Mouse (Mus musculus) gastrocnemius, adult 18-20 months (tissue): ENCODE data around the gene Sc5d. TPM values are rescaled to one million over a fixed set of nuclear protein-coding genes. Genes with fewer than 3 reads are reported as not detected.

Source experiments
- total RNA-seq, 2 experiments: library from RNA; stranded (reverse); gene quantifications; 2 replicates each; pipeline ENCODE4 v1.2.3; 2021

The Sc5d gene
- total RNA-seq, 2 experiments from 2014 or later, result 20.1 to 22.8 TPM

Other genes starting within 250 kb of the Sc5d start
- 10 to 100 TPM; 37.8 to 38.9 TPM for gene Sorl1, start 140.0 kb downstream of the Sc5d start, total RNA-seq
- under 1 TPM; 0.48 to 0.50 TPM for gene Tecta, start 135.7 kb upstream of the Sc5d start, total RNA-seq
- gene Tbcel, start 243.6 kb upstream of the Sc5d start, total RNA-seq, result 10 to 100 TPM; 14.9 to 15.9 TPM